Mouse (Mus musculus): ENCODE data around the gene Pakap.

The Pakap gene

DNA sequence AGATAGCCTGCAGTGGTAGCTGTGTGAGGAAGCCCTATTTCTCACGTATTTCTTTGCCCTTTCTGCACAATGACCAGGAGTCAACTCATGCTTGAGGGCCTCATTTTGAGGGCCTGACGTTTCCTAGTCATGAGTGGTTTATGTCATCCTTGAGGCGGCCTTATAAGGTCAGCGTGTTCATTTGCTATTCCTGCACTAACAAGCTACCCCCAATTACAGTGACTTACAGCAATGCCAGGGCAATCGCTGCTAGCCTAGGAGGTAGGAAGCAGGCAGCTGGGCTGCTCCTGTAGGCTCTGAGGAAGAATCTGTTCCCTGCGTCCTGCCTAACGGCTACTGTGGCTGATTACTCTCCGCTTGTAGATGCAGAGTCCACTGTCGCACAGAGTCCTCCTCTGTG, 269.1 kb downstream of the Pakap start:
- no peak for DNase-seq (ENCODE audit: low spot score in 2 of 2)

DNA sequence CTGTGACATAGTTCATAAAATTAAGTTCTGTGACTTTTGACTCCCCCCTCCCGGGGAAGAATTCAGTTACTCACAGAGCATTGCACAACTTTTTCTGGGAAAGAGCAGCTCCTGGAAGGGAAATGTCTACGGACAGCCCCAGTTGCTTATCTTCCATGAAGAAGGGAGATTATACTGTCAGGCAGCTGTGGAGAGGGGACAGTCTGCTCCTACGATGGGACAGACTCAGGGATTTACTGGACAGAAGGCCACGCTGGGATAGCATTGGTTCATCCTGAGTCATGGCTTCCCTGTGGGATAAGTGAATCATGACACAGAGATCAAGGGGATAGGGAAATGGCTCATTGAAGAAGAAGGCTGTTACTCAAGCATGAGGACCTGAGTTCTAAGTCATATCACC, 271.4 kb downstream of the Pakap start:
- no peak for DNase-seq (ENCODE audit: low spot score in 2 of 2)

DNA sequence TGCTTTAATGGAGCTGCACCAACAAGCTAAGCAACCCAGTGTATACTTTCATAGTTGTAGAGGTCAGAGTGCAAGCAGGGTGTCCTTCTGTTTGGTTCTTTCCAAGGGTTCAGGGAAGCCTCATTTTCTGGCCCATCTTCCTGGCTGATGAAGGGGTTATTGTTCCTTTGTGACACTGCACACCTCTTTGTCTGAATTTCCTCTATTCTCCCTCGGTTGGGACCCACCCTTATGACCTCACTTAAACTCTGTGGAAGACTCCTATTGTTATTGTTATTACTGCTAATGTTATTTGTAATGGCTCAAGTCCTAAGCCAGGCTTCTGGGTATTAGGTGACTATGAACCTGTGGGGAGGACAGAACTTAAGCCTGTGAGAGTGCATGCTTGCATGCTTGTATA, 273.9 kb downstream of the Pakap start:
- DNase-seq (ENCODE audit: low spot score in 2 of 2) = no peak

DNA sequence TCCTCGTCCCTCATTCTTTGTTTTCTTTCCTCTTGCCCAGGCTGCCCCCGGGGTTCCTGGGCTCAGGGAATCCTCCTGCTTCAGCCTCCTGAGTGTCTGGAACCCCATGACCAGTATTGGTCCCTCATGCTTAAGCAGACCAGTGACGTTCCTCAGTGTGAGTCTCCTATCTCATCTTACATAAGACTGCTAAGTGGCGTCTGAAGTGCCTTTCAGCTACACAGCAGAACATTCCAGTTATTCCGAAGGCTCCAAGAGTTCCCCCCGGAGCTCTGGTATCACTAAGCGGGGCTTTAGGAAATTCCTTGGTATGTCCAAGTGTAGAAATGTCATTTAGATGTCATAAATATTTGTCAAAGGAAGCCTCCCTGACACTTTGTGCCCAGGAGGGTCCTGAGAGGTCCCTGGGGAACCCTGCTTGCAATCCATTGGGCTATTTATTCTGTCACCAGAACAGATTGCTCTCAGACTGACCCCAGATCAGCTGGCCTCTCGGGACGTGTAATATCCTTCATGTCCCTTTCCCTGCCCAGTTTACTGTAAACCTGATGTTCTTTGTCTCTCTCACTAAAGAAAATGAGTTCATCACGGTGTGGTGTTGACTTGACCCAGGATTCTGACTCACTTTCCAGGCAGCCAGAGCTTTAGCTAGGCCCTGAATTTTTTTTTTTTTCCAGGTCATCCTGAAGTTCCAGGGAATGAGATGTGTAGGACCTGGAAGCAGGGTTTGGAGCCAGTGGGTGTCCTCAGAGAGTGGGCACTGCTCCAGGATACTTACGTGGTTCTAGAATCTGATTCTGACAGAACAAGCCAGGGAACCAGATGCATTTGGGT, 274.7 kb downstream of the Pakap start:
- DNase-seq (ENCODE audit: low spot score in 2 of 2) = no peak

DNA sequence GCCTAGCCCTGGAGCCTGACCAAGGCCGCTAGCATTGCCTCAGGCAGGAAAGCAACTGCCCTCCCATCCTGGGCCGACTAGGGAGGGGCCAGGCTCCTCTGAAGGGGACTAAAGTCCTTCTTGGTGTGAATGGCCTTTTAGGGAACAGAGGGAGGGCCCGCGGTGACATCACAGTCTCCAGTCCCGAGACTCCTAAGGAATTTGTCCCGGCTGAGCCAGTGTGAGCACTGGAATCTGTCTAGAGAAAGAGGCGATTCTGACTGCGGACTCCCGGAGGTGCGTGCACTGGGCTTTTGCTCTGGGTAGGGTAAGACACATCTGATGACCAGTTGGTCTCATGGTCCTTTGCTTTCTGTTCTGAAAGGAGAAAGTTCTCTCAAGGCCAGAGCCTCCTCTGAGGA, 277.1 kb downstream of the Pakap start:
- DNase-seq (ENCODE audit: low spot score in 2 of 2) = no peak

DNA sequence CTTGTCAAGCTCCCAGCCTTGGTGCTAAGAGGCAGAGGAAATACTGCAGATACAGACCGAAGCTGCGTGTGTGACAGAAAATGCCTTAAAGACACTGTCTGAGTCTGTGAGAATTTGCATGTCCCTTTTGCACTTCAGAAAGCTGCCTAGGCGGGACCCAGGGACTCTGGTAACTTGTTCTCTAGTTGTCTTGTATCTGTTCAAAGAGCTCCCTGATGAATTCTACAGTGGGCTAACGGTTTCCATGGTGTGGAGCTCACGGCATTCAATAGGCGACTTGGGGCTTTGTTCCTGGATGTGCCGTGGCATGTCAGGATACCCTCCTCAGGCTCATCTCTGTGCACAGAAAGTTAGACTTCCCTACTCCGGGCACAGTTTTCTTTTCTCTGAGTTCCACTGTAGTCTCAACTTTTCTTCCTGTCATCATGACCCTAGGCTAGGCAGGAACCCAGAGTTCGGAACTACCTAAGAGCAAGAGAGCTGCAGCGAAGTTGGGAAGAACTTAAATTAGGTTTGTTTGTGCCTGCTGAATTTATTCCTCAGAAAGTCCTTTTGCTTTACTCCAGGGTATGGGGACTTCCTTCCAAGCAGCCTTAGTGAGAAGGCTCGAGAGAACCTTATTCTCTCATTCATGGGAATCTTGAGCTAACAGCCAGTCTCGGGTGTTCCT, 277.7 kb downstream of the Pakap start:
- DNase-seq (ENCODE audit: low spot score in 2 of 2) = no peak

DNA sequence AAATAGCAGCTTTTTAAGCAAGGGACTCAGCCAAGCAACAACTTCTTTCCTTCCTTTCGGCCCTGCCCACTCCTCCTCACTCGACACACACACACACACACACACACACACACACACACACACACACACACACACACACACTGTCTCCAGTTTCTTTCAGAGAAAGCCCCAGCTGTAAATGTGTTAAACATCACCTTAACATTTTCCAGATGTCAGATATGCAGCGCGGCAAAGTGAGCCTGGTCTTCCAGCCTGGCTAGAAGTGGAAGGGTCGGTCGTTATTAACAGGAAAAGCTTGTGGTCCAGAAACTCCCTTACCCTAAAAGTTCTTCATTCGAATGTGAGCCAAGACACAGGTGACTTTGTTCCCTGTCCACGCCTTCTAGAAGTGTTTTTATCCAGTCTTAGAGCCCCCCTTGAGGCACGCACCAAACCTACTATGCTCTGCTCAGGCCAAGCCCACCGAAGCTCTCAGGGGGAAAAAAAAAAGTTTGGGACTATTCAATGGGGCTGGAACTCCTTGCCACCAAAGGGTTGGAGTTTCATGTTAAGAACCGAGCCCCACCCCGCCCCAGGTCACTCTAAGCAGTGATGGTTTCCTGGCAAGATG, 278.5 kb downstream of the Pakap start:
- no peak for DNase-seq (ENCODE audit: low spot score in 2 of 2)

DNA sequence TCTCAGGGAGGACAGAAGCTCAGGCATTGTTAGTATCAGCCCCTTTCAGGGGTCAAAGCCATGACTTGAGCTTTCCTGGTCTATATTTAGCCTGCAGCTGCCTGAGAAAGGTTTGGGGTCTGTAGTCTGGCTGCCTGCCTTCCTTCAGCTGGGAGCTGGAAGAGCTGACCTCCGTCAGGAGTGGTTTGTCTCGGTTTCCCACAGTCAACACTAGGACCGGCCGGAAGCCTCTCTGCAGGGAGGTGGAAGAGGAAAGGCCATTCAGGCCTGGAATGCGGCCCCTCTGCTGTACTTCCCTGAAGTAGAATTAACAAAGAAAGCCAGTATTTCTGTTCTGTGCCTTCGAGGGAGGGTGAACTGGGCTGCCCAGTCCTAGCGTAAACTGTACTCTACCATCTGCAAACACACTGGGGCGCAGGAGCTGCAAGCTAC, 279.0 kb downstream of the Pakap start:
- no peak for DNase-seq (ENCODE audit: low spot score in 2 of 2)

DNA sequence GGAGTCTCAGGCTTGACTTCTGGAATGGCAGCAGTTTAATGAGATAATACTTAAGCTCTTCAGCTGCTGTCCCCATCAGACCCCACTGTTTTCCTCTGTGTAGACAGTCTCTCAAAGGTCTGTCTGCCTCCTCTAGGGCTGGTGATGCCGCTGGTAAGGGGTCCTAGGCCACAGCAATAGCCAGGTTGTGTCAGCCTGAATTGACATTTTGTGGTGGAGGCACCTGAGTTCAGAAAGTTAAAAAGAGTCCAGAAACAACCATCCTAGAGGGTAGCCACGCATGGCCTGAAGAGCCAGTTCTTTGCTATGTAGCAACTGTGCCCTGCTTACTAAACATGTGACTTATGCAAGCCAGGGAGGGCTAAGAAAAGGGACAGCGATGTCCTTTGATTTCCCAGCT, 279.7 kb downstream of the Pakap start:
- DNase-seq (ENCODE audit: low spot score in 2 of 2) = no peak

DNA sequence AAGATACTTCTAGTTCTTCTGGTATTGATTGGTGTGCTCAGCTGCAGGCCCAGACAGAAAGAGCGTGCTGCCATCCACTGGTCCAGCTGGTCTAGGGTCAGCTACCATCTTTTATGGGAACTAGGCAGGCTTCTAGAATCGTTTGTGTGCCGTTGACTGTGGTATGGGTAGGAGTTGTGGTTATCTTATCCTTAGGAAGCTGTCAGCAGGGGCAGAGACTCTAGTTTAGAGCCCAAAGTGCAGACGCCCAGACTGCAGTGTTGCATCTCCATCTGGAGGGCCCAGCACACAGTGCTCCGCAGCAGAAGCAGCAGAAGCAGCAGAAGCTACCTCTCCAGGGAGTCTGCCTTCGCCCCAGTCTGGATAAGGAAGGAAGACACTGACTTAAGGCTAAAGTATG, 281.5 kb downstream of the Pakap start:
- no peak for DNase-seq (ENCODE audit: low spot score in 2 of 2)

DNA sequence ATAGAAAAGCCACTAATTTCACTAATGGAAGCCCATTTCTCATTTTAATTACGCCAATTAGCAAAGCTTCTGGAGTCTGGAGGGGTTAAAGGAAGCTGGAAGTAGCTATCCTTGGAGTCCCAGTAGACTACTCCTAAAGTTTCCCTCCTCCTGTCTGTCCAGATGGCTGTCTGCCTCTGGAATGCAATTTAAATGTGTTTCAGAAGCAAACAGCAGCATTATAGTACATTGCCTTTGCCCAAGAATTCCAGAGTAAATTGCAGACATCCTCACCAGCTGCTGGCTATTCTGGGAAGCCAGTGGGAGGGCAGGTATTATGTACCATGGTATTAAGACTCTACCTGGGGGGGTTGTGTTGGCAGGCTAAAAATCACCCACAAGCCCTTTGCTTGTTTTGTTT, 283.8 kb downstream of the Pakap start:
- no peak for DNase-seq (ENCODE audit: low spot score in 2 of 2)

DNA sequence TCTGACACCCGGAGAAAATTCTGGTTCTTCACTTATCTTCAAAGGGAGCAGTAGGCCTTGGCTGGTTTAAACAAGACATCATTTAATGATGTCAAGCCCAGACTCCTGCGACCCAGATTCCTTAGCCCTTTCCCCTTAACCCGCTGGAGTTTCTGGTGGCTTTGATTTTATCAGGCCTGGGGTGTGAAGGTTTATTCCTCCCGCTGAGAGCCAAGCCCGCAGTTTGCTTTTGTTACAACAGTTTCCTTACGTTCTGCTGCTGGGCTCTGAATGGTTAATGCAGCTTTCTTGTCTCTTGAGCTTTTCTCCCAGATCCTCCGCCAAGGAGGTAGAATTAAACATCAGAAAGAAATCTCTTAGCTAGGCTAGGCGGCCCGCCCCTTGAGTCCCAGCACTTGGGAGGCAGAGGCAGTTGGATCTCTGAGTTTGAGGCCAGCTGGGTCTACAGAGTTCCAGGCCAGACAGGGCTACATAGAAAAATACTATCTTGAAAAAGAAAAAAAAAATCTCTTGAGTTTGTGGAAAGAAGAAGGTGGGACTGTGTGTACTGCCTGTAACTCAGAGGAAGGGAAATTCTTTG, 284.6 kb downstream of the Pakap start:
- no peak for DNase-seq (ENCODE audit: low spot score in 2 of 2)

DNA sequence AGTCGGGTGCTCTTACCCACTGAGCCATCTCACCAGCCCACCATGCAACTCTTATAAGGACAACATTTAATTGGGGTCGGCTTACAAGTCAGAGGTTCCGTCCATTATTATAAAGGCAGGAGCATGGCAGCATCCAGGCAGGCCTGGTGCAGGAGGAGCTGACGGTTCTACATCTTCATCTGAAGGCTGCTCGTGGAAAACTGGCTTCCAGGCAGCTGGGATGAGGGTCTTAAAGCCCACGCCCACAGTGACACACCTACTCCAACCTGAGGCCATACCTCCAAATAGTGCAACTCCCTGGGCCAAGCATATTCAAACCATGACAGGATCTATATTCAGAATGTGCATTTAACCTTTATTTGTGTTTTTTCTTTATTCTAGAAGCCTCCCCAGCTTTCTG, 286.2 kb downstream of the Pakap start:
- DNase-seq (ENCODE audit: low spot score in 2 of 2) = no peak

DNA sequence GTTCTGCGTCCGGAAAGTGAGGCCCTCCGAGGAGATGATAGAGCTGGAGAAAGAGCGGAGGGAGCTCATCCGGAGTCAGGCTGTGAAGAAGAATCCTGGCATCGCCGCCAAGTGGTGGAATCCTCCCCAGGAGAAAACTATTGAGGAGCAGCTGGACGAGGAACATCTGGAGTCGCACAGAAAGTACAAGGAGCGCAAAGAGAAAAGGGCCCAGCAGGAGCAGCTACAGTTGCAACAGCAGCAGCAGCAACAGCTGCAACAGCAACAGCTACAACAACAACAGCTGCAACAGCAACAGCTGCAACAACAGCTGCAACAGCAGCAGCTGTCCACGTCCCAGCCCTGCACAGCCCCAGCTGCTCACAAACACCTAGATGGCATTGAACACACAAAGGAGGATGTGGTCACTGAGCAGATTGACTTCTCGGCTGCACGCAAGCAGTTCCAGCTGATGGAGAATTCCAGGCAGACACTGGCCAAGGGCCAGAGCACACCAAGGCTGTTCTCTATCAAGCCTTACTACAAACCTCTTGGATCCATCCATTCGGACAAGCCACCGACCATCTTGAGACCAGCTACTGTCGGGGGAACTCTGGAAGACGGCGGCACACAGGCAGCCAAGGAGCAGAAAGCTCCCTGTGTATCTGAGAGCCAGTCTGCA, 287.4 kb downstream of the Pakap start:
- DNase-seq (ENCODE audit: low spot score in 2 of 2) = no peak

DNA sequence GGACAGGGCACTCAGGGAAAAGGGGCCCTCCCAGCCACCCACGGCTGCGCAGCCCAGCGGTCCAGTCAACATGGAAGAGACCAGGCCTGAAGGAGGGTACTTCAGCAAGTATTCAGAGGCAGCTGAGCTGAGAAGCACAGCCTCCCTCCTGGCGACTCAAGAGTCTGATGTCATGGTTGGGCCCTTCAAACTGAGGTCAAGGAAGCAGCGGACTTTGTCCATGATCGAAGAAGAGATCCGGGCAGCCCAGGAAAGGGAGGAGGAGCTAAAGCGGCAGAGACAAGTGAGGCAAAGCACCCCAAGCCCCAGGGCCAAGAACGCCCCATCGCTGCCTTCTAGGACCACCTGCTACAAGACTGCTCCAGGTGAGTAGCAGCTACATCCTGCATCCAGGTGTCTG, 288.7 kb downstream of the Pakap start:
- DNase-seq (ENCODE audit: low spot score in 2 of 2) = no peak

DNA sequence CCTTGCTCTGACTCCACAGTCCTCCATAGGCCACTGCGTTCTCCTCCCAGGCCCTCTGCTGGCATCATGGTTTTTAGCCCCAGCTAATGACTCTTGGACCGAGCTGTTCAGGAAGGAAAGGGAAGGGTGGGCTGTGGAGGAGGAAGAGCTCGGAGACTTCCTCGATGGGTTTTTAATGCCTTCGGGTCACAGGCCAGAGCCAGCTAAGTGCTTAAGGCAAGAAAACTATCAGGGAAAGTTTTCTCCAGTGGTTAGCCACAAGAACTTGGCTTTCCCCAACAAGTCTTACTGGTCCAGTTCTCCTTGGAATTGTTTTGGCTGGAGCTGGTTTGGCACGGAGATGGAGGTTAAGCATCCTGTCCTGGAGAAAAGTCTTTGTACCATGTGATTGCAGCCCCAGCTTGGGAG, 292.2 kb downstream of the Pakap start:
- no peak for DNase-seq (ENCODE audit: low spot score in 2 of 2)

DNA sequence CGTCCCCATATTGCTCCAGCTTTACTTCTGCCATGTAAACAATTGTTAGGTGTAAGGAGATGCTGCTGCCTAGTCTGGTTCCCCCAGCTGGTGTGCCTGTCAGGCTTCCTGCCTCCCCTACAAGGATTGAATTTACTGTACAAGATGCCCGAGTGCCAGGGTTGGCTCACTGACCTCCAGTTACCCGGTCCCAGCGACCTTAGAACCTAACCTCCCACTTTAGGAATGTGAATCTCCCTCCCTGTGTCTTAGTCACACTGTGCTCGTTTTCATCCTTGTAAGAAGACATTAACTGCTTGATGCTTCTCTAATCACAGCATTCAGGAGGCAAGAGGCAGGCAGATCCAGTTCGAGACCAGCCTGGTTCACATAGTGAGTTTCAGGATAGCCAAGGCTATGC, 293.2 kb downstream of the Pakap start:
- DNase-seq (ENCODE audit: low spot score in 2 of 2) = no peak

DNA sequence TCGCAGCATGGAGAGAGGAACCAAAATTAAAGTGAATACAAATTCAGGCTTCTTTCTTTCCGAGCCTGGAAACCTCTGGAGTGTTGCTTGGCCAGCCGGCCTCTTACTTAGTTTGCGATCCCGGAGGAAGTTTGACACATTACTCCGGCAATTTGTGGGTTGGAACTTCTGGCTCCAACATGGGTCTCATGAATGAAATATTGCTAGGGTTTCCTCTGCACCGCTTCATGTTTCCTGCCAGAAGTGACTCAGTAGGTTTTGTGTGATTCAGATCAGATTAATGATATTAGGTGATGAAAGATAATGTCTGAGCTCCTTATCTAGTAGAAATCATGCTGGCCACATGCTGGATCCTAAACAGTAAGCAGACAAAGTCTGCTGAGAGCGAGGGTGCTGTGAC, 293.9 kb downstream of the Pakap start:
- DNase-seq (ENCODE audit: low spot score in 2 of 2) = no peak

DNA sequence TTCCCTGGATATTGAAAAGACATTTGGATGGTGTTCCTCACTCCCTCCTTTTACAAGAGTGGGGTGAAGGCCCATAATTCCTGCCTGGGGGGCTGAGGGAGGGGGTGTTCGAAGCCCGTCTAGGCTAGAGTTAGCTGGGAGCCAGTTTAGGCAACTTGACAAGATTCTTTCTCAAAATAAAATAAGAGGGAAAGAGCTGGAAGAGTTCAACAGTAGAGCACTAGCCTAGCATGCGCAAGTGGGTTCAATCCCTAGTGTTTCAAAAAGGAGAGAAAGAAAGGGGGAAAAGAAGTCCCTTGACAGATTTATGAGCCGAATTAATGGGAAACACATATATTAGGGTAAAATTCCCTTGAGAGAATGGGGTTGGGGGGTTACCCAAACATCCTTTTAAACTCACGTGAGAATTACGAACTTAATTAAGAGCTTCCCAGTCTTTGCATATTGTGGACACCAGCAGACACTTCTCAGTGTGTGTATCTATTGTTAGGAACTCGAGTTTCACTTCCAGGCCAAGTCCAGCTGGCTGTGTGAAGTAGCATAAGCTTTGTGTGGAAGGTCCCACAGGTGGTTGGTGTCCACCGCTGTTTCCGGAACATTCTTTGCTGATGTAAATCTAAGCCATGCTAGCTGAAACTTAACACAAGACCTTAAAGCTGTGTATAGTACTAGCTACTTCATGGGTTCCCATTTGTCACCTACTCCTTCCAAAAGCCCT, 294.4 kb downstream of the Pakap start:
- no peak for DNase-seq (ENCODE audit: low spot score in 2 of 2)

DNA sequence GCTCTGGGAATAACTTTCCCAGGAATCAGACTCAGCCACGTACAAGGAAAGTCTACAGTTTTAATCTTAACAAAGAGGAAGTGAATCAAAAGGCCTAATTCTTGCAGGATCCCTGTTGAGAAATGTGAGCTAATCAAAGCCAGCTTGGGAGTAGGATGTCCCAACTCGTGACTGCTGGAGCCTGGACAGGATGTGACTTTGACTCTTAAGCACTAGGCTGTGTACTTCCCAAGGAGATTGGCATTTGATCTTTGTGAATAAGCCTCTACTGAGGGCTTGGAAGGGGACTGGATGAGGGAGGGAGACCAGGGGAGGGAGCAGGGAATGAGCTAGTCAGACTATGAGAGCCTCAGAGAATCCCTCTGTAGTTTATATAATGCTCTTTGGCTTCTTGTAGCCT, 298.1 kb downstream of the Pakap start:
- no peak for DNase-seq (ENCODE audit: low spot score in 2 of 2)

DNA sequence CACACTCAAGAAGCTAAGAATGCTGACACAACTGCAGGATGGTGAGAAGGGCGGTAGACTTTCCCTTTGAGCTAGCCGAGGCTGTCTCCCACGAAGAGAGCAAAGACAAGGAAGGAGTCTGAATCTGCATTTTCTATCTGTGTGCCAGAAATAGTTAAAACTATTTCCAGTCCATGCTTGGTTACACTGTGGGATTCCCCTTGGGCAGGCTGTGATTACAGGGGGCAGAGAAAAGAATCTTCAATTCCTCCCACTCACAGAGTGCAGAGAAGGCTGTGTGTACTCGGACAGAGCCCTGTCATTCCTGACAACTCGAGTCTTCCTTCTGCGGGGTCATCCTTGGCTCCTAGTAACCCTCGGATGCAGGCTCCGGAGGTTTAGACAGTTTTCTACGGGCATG, 299.0 kb downstream of the Pakap start:
- DNase-seq (ENCODE audit: low spot score in 2 of 2) = no peak

DNA sequence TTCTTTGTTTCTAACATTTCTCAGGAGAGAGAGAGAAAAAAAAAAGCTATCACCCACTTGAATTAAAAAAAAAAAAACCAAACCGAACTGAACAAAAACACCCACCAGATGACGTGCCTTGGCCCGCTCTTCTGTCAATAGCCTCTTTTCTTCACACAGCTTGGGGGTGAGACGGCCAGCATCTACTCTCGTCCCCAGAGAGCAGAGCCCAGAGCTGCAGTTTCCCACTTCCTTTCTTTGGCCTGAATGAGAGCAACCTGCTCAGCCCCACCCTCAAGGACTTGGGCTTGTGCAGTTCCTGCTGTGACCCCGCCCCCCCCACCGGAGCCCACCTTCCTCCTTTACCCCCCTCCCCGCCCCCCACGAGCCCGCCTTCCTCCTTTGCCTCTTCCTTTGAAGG, 299.5 kb downstream of the Pakap start:
- DNase-seq (ENCODE audit: low spot score in 2 of 2) = no peak
